Mouse (Mus musculus) ES-Bruce4 (cell line): ENCODE data around the gene Pld6. TPM values are rescaled to one million over a fixed set of nuclear protein-coding genes. Genes with fewer than 3 reads are reported as not detected.

Source experiments
- H3K27ac ChIP-seq: 2 replicates; pipeline ENCODE4 v1.5.1; 2012; ENCODE audit warnings: low read length, inconsistent platforms; ENCODE audit not compliant: insufficient read depth
- H3K27me3 ChIP-seq: 2 replicates; pipeline ENCODE4 v1.6.1; 2012; ENCODE audit warnings: mild to moderate bottlenecking, low read length, inconsistent platforms; ENCODE audit not compliant: control insufficient read depth, poor library complexity, insufficient read depth, severe bottlenecking
- H3K36me3 ChIP-seq: 2 replicates; pipeline ENCODE4 v1.6.1; 2012; ENCODE audit warnings: inconsistent platforms, mild to moderate bottlenecking, low read length, moderate library complexity; ENCODE audit not compliant: control insufficient read depth, poor library complexity, insufficient read depth, severe bottlenecking
- H3K4me1 ChIP-seq: one replicate; pipeline ENCODE4 v1.8.1; 2011; ENCODE audit warnings: low read length; ENCODE audit not compliant: control insufficient read depth, insufficient read depth
- H3K4me3 ChIP-seq: 2 replicates; pipeline ENCODE4 v1.5.1; 2011; ENCODE audit warnings: low read depth, mild to moderate bottlenecking, low read length
- H3K9ac ChIP-seq: 2 replicates; pipeline ENCODE4 v1.6.1; 2012; ENCODE audit warnings: low read depth, mild to moderate bottlenecking, inconsistent platforms; ENCODE audit not compliant: poor library complexity, severe bottlenecking
- H3K9me3 ChIP-seq: replicated peaks from 2 replicates; pipeline ENCODE4 v1.6.1; 2012; ENCODE audit warnings: mild to moderate bottlenecking, low read length, inconsistent platforms; ENCODE audit not compliant: control insufficient read depth, poor library complexity, insufficient read depth, severe bottlenecking
- CTCF ChIP-seq: IDR thresholded peaks from one replicate; pipeline ENCODE4 v1.8.1; 2011; ENCODE audit warnings: low read depth, low read length
- EP300 ChIP-seq: IDR thresholded peaks from 2 replicates; pipeline ENCODE4 v1.6.1; 2011; ENCODE audit warnings: low read depth, low read length; ENCODE audit not compliant: insufficient read depth
- POLR2A ChIP-seq: IDR thresholded peaks from one replicate; pipeline ENCODE4 v1.8.1; 2011; ENCODE audit warnings: low read length; ENCODE audit not compliant: insufficient read depth
- polyA plus RNA-seq: library from polyadenylated mRNA; stranded (reverse); fragments of >200 nt; gene quantifications from 2 replicates; pipeline ENCODE4 v1.2.4, GENCODE M21; 2011; ENCODE audit warnings: low read depth; ENCODE audit not compliant: missing spikeins, insufficient read depth, insufficient read length

The Pld6 gene
- polyA plus RNA-seq, 1 experiment = 5.3 TPM

- H3K9me3 ChIP-seq = no peaks in the 10 kb centered on the region
- no peaks in the 10 kb centered on the region for H3K4me1 ChIP-seq
- no peaks in the 10 kb centered on the region for H3K27me3 ChIP-seq
- H3K27ac ChIP-seq = no peak overlapping the region
- H3K9ac ChIP-seq = no peak overlapping the region
- H3K36me3 ChIP-seq = peaks cover 16% of the 10 kb centered on the region
- TF ChIP-seq EP300 (no peak), POLR2A (no peak)
- no peak overlapping the region for H3K4me3 ChIP-seq
Observed at GRCm38 (mm10) chr11:59774522-59774921, 12.9 kb downstream of the Pld6 start.

DNA sequence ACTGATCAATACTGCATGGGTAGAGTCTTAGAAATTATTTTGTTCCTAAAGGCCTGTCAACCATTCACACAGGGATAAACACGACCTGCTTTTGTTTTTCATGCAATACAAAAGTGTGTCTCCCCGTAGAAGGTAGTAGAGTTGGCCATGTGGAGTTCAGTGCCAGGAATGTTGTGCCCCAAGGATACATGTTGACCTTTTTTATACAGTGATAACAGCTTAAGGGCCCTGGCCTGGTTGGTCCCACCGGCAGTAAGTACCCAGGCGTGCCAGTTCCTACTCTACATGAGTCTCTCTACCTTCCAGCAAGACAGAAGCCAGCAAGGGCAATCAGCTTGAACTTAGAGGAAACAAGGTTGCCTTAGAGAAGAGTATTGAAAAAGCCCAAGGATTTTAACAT is 14.5 kb downstream of the Pld6 start:
- Histone ChIP-seq H3K27me3 (no peaks in the 10 kb centered on the region), H3K4me1 (no peaks in the 10 kb centered on the region), H3K27ac (no peak overlapping the region), H3K9ac (no peak overlapping the region), H3K36me3 (peaks cover 21% of the 10 kb centered on the region), H3K9me3 (no peaks in the 10 kb centered on the region), H3K4me3 (no peak overlapping the region)
- TF ChIP-seq CTCF (no peak), EP300 (no peak), POLR2A (no peak)

DNA sequence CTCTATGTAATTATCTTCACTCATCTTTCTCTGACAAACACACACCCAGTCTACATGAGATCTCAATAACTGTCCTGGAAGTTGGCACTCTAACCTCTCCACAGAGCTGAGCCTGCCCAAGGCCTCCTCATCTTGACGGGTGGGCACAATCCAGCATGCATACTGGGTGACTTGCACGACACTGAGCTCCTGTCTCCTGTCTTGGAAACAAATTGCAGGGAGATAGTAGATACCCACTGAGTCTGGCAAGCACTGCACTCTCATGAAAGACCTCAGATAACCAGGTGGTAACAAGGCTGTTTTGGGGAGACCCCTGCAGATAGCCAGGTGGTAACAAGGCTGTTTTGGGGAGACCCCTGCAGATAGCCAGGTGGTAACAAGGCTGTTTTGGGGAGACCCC is 15.2 kb downstream of the Pld6 start:
- H3K4me3 ChIP-seq = no peak overlapping the region
- TF ChIP-seq CTCF = no peak
- TF ChIP-seq EP300 = no peak
- no peak for TF ChIP-seq POLR2A
- no peaks in the 10 kb centered on the region for H3K4me1 ChIP-seq
- peaks cover 24% of the 10 kb centered on the region for H3K36me3 ChIP-seq
- H3K9me3 ChIP-seq = no peaks in the 10 kb centered on the region
- H3K27ac ChIP-seq = no peak overlapping the region
- H3K9ac ChIP-seq = no peak overlapping the region
- no peaks in the 10 kb centered on the region for H3K27me3 ChIP-seq

GRCm38 (mm10) chr11:59770753-59771152 is 16.7 kb downstream of the Pld6 start:
- peaks cover 27% of the 10 kb centered on the region for H3K36me3 ChIP-seq
- H3K4me3 ChIP-seq = no peak overlapping the region
- no peaks in the 10 kb centered on the region for H3K27me3 ChIP-seq
- no peaks in the 10 kb centered on the region for H3K9me3 ChIP-seq
- TF ChIP-seq EP300 (no peak), POLR2A (no peak), CTCF (no peak)
- no peaks in the 10 kb centered on the region for H3K4me1 ChIP-seq
- no peak overlapping the region for H3K9ac ChIP-seq
- H3K27ac ChIP-seq = no peak overlapping the region

DNA sequence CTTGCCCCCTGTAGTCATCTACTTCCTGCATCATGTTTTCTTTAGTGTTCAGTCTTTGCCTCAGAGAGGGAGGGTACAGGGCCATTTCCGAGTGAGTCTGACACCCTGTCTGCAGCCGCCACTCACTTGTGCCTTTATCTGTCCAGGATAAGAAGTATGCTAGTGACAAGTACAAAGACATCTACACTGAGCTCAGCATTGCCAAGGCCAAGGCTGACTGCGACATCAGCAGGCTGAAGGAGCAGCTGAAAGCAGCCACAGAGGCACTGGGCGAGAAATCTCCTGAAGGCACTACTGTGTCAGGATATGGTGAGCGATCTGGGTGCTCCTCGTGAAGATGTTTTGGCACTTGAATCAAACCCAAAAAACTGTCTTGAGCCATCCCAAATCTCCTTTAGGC is 17.7 kb downstream of the Pld6 start:
- Histone ChIP-seq H3K27ac (no peak overlapping the region), H3K9ac (no peak overlapping the region), H3K27me3 (no peaks in the 10 kb centered on the region), H3K36me3 (peaks cover 33% of the 10 kb centered on the region), H3K4me3 (no peak overlapping the region), H3K9me3 (no peaks in the 10 kb centered on the region), H3K4me1 (no peaks in the 10 kb centered on the region)
- TF ChIP-seq POLR2A = no peak
- TF ChIP-seq CTCF = no peak

GRCm38 (mm10) chr11:59769307-59769706 is 18.1 kb downstream of the Pld6 start:
- H3K4me3 ChIP-seq = no peak overlapping the region
- H3K4me1 ChIP-seq = no peaks in the 10 kb centered on the region
- peaks cover 36% of the 10 kb centered on the region for H3K36me3 ChIP-seq
- H3K27ac ChIP-seq = no peak overlapping the region
- H3K27me3 ChIP-seq = no peaks in the 10 kb centered on the region
- H3K9me3 ChIP-seq = no peaks in the 10 kb centered on the region
- H3K9ac ChIP-seq = no peak overlapping the region
- TF ChIP-seq CTCF (no peak), EP300 (no peak), POLR2A (no peak)
